Mouse (Mus musculus) heart, embryonic 14.5 days (tissue): ENCODE results near the gene Rnf180. TPM values are rescaled to one million over a fixed set of nuclear protein-coding genes. Genes with fewer than 3 reads are reported as not detected.

Experiments used
- ATAC-seq: fragments of 200-750 bp; cut with Nextera tagmentation; 2 replicates; pipeline ENCODE4 v1.8.0; 2017; ENCODE audit warnings: low read depth, moderate TSS enrichment; ENCODE audit not compliant: insufficient number of reproducible peaks, insufficient read depth, low FRiP score
- H3K27ac ChIP-seq, 2 experiments: fragments of 200-500 bp in 1 of 2; fragments of 300-500 bp in 1 of 2; sonication (generic) in 1 of 2; replicated peaks in 1 of 2; 2 replicates each; pipeline ENCODE4 v1.5.1; 2012 to 2014; ENCODE audit warnings: low read depth in 2 of 2, low read length in 2 of 2, control low read depth in 1 of 2, mild to moderate bottlenecking in 1 of 2, mixed read lengths in 1 of 2; ENCODE audit not compliant: control insufficient read depth in 1 of 2, insufficient read depth in 1 of 2
- H3K27me3 ChIP-seq: fragments of 300-500 bp; sonication (generic); 2 replicates; pipeline ENCODE4 v1.6.1; 2014; ENCODE audit warnings: mild to moderate bottlenecking, low read length, control low read depth; ENCODE audit not compliant: control insufficient read depth, insufficient read depth
- H3K36me3 ChIP-seq: fragments of 300-500 bp; sonication (generic); 2 replicates; pipeline ENCODE4 v1.6.1; 2014; ENCODE audit warnings: mild to moderate bottlenecking, control low read depth, low read length, mixed read lengths; ENCODE audit not compliant: control insufficient read depth, insufficient read depth
- H3K4me1 ChIP-seq, 2 experiments: fragments of 200-500 bp in 1 of 2; fragments of 300-500 bp in 1 of 2; sonication (generic) in 1 of 2; 2 replicates each; pipeline ENCODE4 v1.6.1; 2012 to 2014; ENCODE audit warnings: low read length in 2 of 2, control low read depth in 1 of 2, mixed read lengths in 1 of 2; ENCODE audit not compliant: control insufficient read depth in 2 of 2, insufficient read depth in 2 of 2
- H3K4me2 ChIP-seq: fragments of 300-500 bp; sonication (generic); 2 replicates; pipeline ENCODE4 v1.6.1; 2014; ENCODE audit warnings: mild to moderate bottlenecking, low read length
- H3K4me3 ChIP-seq, 2 experiments: fragments of 200-500 bp in 1 of 2; fragments of 300-500 bp in 1 of 2; sonication (generic) in 1 of 2; 2 replicates each; pipeline ENCODE4 v1.5.1; 2012 to 2014; ENCODE audit warnings: low read length in 2 of 2, mild to moderate bottlenecking in 2 of 2, control low read depth in 1 of 2, low read depth in 1 of 2, moderate library complexity in 1 of 2; ENCODE audit not compliant: control insufficient read depth in 1 of 2, insufficient read depth in 1 of 2
- H3K9ac ChIP-seq: fragments of 300-500 bp; sonication (generic); 2 replicates; pipeline ENCODE4 v1.6.1; 2014; ENCODE audit warnings: mild to moderate bottlenecking, low read length
- H3K9me3 ChIP-seq: fragments of 300-500 bp; sonication (generic); 2 replicates; pipeline ENCODE4 v1.6.1; 2016; ENCODE audit warnings: low read length, control low read depth; ENCODE audit not compliant: control insufficient read depth
- WGBS: fragments of 180-500 bp; shearing (Covaris S2); extraction: QIAGEN DNeasy Blood & Tissue Kit; methylation state at CpG from one replicate; pipeline ENCODE4 v1.1.7; 2014; 5-methylcytosine and 5-hydroxymethylcytosine counted together
- polyA plus RNA-seq: library from polyadenylated mRNA; unstranded; fragments of >200 nt; fragmentation: Nextera tagmentation; extraction: Ambion mirVana; gene quantifications from 2 replicates; pipeline ENCODE4 v1.2.1, GENCODE M21; 2014

Gene Rnf180
- polyA plus RNA-seq, 1 experiment from 2014 or later, result 2.9 TPM

DNA sequence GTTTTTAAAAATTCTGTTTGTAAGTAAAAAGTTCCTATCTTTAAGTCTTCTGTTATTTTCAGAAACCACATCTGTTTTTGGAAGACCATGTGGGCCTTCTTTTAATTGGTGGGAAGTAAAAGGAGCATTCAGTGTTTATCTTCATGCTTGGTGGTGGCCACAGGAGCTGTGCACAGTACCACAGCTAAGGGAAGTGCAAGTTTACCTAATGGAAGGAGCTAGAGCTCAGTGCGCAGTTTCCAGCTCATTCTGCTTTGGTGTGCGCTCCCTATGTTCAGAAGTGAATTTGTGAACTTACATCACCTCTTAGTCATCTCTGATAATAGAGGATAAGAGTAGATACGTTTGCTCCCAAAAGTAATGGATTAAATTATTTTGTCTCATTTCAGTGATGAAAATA, 172.5 kb downstream of the Rnf180 start:
- H3K27me3 ChIP-seq, result no peaks in the 10 kb centered on the region
- ATAC-seq, result no peak
- no peak overlapping the region for H3K4me2 ChIP-seq
- WGBS, result 79% methylated on average over 3 of the region's 3 CpGs
- H3K9ac ChIP-seq, result no peak overlapping the region
- H3K9me3 ChIP-seq, result no peaks in the 10 kb centered on the region
- no peaks in the 10 kb centered on the region for H3K4me1 ChIP-seq
- H3K36me3 ChIP-seq, result no peaks in the 10 kb centered on the region
- H3K4me3 ChIP-seq, result no peak overlapping the region
- H3K27ac ChIP-seq, result no peak overlapping the region

DNA sequence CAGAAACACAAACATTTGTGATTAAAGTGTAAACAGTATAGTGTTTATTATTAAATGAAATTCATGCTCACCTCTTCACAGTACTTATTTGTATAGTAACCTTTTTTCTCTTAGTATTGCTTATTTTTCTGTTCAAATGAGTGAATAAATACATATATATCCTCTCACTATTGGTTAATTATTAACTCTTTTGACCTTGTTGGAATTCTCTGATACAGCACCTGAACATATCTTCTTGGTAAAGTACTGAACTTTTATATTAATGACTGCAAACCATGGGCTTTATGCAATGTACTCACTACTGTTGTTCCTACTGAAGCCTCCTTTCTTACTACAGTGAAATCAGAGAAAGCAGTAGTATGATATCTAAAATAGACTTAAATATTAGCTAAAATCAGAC, 173.0 kb downstream of the Rnf180 start:
- Histone ChIP-seq H3K4me1 (no peaks in the 10 kb centered on the region), H3K9me3 (no peaks in the 10 kb centered on the region), H3K4me2 (no peak overlapping the region), H3K27ac (no peak overlapping the region), H3K9ac (no peak overlapping the region), H3K4me3 (no peak overlapping the region), H3K27me3 (no peaks in the 10 kb centered on the region), H3K36me3 (no peaks in the 10 kb centered on the region)
- no peak for ATAC-seq

GRCm38 (mm10) chr13:105111599-105111998, 183.0 kb downstream of the Rnf180 start:
- WGBS, result 86% methylated on average over 6 of the region's 6 CpGs

DNA sequence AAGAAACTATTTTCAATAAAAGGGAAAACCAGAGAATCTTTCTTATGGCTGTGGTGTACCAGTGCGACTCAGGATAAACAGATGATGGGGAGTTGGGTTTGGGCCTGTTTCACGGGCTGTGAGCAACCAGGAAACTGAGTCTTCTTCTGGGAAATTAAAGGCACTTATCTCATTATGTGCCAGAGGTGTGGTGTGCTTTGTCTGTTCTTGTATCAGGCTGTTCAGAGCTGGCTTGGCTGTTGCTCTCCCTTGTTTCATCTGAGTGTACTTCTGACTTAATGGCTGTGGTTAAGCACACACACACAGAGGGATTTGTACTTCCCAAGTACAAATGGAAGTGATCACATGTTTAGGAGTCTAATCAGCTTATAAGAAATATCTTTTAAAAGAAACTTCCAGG, 190.2 kb downstream of the Rnf180 start:
- Histone ChIP-seq H3K4me3 (no peak overlapping the region), H3K27me3 (no peaks in the 10 kb centered on the region), H3K27ac (no peak overlapping the region), H3K9me3 (no peaks in the 10 kb centered on the region), H3K4me1 (no peaks in the 10 kb centered on the region), H3K36me3 (no peaks in the 10 kb centered on the region), H3K4me2 (no peak overlapping the region), H3K9ac (no peak overlapping the region)
- ATAC-seq, result no peak
- 65% methylated on average over 2 of the region's 2 CpGs for WGBS

More at GRCm38 (mm10) chr13:105111599-105111998, 183.0 kb downstream of the Rnf180 start:
- no peaks in the 10 kb centered on the region for H3K9me3 ChIP-seq
- H3K4me2 ChIP-seq, result no peak overlapping the region
- H3K27me3 ChIP-seq, result no peaks in the 10 kb centered on the region
- no peak for ATAC-seq
- no peak overlapping the region for H3K27ac ChIP-seq
- no peak overlapping the region for H3K4me3 ChIP-seq
- H3K4me1 ChIP-seq, result no peaks in the 10 kb centered on the region
- H3K36me3 ChIP-seq, result no peaks in the 10 kb centered on the region
- H3K9ac ChIP-seq, result no peak overlapping the region

DNA sequence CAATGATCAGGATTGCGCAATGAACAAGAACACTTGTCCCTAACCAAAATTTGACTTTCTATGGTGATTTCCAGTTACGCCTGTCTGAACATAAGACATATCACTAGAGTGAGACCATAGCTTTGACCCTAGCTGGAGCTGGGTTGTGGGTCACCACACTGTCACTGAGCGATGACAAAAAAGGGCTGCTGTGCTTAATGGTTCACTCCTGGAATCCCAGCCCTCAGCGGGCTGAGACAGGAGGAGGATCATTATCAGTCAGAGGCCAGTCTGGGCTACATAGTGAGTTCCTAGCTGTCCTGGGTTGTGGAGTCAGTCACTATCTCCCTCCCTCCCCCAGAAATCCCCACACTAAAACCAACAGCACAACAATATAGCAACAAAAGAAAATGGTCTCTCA, 193.9 kb downstream of the Rnf180 start:
- H3K9me3 ChIP-seq, result no peaks in the 10 kb centered on the region
- H3K36me3 ChIP-seq, result no peaks in the 10 kb centered on the region
- H3K27ac ChIP-seq, result no peak overlapping the region
- no peaks in the 10 kb centered on the region for H3K4me1 ChIP-seq
- no peak overlapping the region for H3K4me3 ChIP-seq
- H3K9ac ChIP-seq, result no peak overlapping the region
- no peak overlapping the region for H3K4me2 ChIP-seq
- ATAC-seq, result no peak
- WGBS, result 70% methylated on average over 4 of the region's 4 CpGs
- H3K27me3 ChIP-seq, result no peaks in the 10 kb centered on the region

DNA sequence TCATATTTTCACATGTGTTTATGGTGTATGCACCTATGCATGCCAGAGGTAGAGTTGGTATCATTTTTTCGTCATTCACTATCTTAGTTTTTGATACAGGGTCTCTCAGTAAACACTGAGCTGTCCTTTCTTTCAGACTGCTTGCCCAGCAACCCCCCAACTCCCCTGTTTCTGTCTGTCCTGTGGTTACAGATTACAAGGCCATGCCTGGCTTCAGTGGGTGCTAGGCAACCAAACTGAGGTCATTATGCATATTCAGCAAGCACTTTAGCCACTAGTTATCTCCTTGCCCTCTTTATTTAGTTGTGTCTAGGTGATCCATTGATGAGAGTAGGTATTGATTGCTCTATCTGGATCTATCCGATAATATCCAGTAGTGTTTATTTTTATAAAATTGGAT, 198.3 kb downstream of the Rnf180 start:
- H3K4me2 ChIP-seq, result no peak overlapping the region
- no peaks in the 10 kb centered on the region for H3K9me3 ChIP-seq
- H3K27me3 ChIP-seq, result no peaks in the 10 kb centered on the region
- no peaks in the 10 kb centered on the region for H3K4me1 ChIP-seq
- H3K36me3 ChIP-seq, result no peaks in the 10 kb centered on the region
- H3K27ac ChIP-seq, result no peak overlapping the region
- WGBS, result 73% methylated on average over 2 of the region's 2 CpGs
- no peak overlapping the region for H3K9ac ChIP-seq
- ATAC-seq, result no peak
- no peak overlapping the region for H3K4me3 ChIP-seq

DNA sequence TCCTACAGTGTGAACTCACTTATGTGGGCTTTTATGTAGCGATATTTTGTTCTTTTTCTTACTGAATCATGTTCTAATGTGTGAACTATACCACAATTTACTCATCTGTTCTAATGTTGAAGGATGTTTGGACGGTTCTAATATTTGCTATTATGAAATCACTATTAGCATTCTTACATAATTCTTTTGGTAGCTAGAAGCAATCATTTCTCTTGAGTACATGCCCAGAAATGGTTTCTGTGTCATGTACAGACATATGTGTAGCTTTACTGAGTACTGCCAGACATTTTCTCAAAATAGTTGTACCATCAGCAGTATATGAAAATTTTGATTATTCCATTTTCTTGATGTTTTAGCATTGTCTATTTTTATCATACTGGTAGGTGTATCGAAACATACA, 205.3 kb downstream of the Rnf180 start:
- ATAC-seq, result no peak
- Histone ChIP-seq H3K4me2 (no peak overlapping the region), H3K4me1 (no peaks in the 10 kb centered on the region), H3K9ac (no peak overlapping the region), H3K36me3 (no peaks in the 10 kb centered on the region), H3K27me3 (no peaks in the 10 kb centered on the region), H3K9me3 (no peaks in the 10 kb centered on the region), H3K27ac (no peak overlapping the region), H3K4me3 (no peak overlapping the region)
- 85% methylated on average over 3 of the region's 3 CpGs for WGBS

- Histone ChIP-seq H3K27ac (no peak within 1 kb of the TSS), H3K4me3 (no peak within 1 kb of the TSS), H3K36me3 (no peaks in the 10 kb centered on the region), H3K27me3 (no peaks in the 10 kb centered on the region), H3K9ac (no peak within 1 kb of the TSS), H3K4me1 (no peaks in the 10 kb centered on the region), H3K4me2 (no peak within 1 kb of the TSS), H3K9me3 (no peaks in the 10 kb centered on the region)
- no peak for ATAC-seq
- WGBS, result 81% methylated on average over 10 of the region's 10 CpGs
Measured at GRCm38 (mm10) chr13:105081862-105082261, 212.8 kb downstream of the Rnf180 start, which contains the start of gene 4933425L06Rik. 4933425L06Rik (plus strand) TSS chr13:105082122.
